Mouse (Mus musculus): ENCODE measurements around the gene Add2. TPM values are rescaled to one million over a fixed set of nuclear protein-coding genes. Genes with fewer than 3 reads are reported as not detected.
A peak's percentile ranks its signal among the peaks of the same experiment; 100 is the strongest.

Add2 gene
- polyA plus RNA-seq, 1 experiment from 2014 or later: 28.1 TPM

DNA sequence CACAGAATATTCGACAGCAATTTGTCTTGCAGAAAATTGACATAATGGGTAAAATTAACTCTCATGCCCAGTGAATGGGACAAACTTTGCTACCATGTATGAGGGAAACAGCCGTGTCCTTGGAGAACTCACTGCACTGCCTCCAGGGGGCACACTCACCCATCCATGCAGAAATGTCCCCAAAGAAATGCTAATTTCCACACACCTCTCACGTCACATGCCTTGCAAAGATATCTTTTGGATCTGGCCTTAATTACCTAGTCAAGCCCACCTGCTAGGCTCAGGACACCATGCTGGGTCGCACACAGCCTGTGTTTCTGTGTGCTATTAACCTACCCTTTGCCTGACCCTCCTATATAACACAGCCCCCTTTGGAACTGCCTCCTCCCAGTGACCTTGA, 100.0 kb downstream of the Add2 start:
- no peak overlapping the region for H3K4me2 ChIP-seq (ENCODE audit: low read depth, low read length)
- no peaks in the 10 kb centered on the region for H3K36me3 ChIP-seq (replicated peaks; ENCODE audit: insufficient read depth, low read length)
- H3K27me3 ChIP-seq (ENCODE audit: insufficient read depth, low read length): no peaks in the 10 kb centered on the region
- no peaks in the 10 kb centered on the region for H3K9me3 ChIP-seq (ENCODE audit: low read length)
- TF ChIP-seq EP300 (IDR thresholded peaks at IDR 0.05; ENCODE audit: low read depth): no peak
- TF ChIP-seq CTCF (IDR thresholded peaks at IDR 0.05; ENCODE audit: low read depth): peak; percentile 75
- ATAC-seq (no peak), DNase-seq (peak; percentile 57)
- no peak overlapping the region for H3K27ac ChIP-seq (ENCODE audit: low read depth)
- peaks cover 21% of the 10 kb centered on the region for H3K4me1 ChIP-seq (ENCODE audit: insufficient read depth)
- no peak overlapping the region for H3K4me3 ChIP-seq (ENCODE audit: low read depth, low read length)
- H3K9ac ChIP-seq (replicated peaks): no peak overlapping the region
- WGBS (ENCODE audit: insufficient replicate concordance): 44% methylated on average over 4 of the region's 4 CpGs

DNA sequence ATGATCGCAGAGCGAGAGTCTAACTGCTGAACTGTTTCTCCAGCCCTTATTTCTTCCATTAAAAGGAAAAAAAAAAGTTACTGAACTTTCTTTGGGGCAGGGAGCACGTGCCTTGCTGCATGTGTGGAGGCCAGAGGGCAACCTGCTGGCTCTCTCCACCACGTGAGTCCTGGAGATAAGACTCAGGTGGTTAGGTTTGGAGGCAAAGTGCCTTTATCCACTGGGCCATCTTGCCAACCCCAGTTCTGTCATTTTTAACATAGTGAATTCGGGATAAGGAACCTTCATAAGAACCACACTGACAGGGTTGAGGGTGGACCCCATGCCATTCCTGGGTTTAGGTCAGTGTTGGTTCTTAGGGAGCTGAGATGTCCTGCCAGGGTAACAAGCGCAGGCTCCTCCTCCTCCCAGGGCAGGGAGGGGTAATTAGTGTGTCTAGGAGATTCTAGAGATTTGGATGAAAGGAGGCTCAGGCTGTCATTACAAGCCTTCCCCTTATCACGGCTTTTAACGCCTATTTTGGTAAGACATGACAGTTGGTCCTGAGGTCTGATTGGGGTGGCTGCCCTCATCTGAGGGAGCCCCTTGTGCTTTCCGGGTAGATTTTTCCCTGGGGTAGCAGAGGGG, 101.5 kb downstream of the Add2 start:
- H3K4me3 ChIP-seq (ENCODE audit: low read depth, low read length): no peak overlapping the region
- 35% methylated on average over 9 of the region's 9 CpGs for WGBS (ENCODE audit: insufficient replicate concordance)
- DNase-seq (peak; percentile 65), ATAC-seq (peak; percentile 91)
- H3K4me1 ChIP-seq (ENCODE audit: insufficient read depth): peaks cover 21% of the 10 kb centered on the region
- H3K27me3 ChIP-seq (ENCODE audit: insufficient read depth, low read length): no peaks in the 10 kb centered on the region
- no peaks in the 10 kb centered on the region for H3K9me3 ChIP-seq (ENCODE audit: low read length)
- no peak for TF ChIP-seq CTCF (IDR thresholded peaks at IDR 0.05; ENCODE audit: low read depth)
- TF ChIP-seq EP300 (IDR thresholded peaks at IDR 0.05; ENCODE audit: low read depth): peak; percentile 96
- 0 out of 2 replicates have a peak overlapping the region, but pooled peaks have one; percentile 3 for H3K9ac ChIP-seq (replicated peaks)
- H3K27ac ChIP-seq (ENCODE audit: low read depth): peak overlapping the region; percentile 59
- no peaks in the 10 kb centered on the region for H3K36me3 ChIP-seq (replicated peaks; ENCODE audit: insufficient read depth, low read length)
- peak overlapping the region; percentile 48 for H3K4me2 ChIP-seq (ENCODE audit: low read depth, low read length)

DNA sequence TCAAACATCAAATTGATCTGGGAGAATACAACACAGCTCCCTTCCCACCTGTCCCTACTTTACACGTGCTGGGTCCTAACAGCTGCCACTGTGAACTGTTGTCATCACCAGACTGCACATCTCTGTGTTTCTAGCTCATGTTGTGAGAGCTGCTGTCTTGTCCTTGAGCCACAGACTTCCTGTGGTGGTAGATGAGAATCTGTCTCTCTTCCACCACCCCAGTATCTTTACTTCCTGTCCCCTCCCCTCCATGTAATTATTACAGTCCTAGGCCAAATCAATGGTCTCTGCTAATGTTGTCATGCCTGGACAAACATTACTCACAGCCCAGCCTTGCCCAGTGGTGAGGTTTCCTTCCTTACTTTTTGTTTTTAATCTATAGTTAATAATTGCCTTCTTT, 105.4 kb downstream of the Add2 start:
- Histone ChIP-seq H3K36me3 (replicated peaks; ENCODE audit: insufficient read depth, low read length) (no peaks in the 10 kb centered on the region), H3K4me1 (ENCODE audit: insufficient read depth) (peaks cover 16% of the 10 kb centered on the region), H3K4me2 (ENCODE audit: low read depth, low read length) (no peak overlapping the region), H3K4me3 (ENCODE audit: low read depth, low read length) (no peak overlapping the region), H3K9ac (replicated peaks) (no peak overlapping the region), H3K27ac (ENCODE audit: low read depth) (no peak overlapping the region), H3K27me3 (ENCODE audit: insufficient read depth, low read length) (no peaks in the 10 kb centered on the region), H3K9me3 (ENCODE audit: low read length) (no peaks in the 10 kb centered on the region)
- 41% methylated on average over 1 of the region's 1 CpGs for WGBS (ENCODE audit: insufficient replicate concordance)
- no peak for ATAC-seq
- DNase-seq: no peak
- TF ChIP-seq CTCF (IDR thresholded peaks at IDR 0.05; ENCODE audit: low read depth) (no peak), EP300 (IDR thresholded peaks at IDR 0.05; ENCODE audit: low read depth) (no peak)

DNA sequence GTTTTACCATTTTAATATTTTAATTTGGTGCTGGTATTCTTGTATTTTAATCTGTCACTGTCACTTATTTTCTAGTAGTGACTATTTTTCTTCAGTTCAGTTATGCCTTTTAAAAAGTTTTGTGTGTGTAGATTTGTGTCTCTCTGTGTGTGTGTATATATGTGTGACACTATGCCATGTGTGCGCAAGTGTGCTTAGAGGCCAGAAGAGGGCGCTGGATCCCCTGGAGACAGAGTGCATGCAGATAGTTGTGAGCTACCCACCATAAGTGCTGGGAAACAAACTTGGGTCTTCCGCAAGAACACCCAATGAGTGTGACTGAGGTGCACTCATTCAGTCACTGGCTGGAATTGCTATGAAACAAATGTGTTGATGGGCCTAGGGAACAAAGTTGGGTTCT, 107.7 kb downstream of the Add2 start:
- TF ChIP-seq CTCF (IDR thresholded peaks at IDR 0.05; ENCODE audit: low read depth): peak; percentile 27
- TF ChIP-seq EP300 (IDR thresholded peaks at IDR 0.05; ENCODE audit: low read depth): no peak
- H3K9me3 ChIP-seq (ENCODE audit: low read length): no peaks in the 10 kb centered on the region
- H3K4me1 ChIP-seq (ENCODE audit: insufficient read depth): no peaks in the 10 kb centered on the region

DNA sequence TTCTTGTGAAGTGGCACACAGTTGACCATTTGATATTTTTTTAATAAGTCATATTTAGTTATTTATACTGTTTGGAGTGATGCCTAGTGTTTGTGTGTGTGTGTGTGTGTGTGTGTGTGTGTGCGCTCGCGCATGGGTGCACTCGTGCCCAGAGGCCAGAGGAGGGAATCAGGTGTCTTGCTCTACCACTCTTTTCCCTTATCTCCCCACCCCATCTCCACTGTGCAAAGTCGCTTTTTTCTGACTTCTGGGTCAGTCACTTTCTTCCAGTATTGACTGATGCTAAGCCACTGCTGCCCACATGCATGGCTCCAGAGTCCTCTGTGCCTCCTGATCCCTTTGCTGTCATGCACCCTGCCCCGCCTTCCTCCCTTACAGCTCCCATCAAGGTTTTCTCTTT, 112.8 kb downstream of the Add2 start:
- Histone ChIP-seq H3K9ac (replicated peaks) (no peak overlapping the region), H3K4me2 (ENCODE audit: low read depth, low read length) (no peak overlapping the region), H3K4me1 (ENCODE audit: insufficient read depth) (no peaks in the 10 kb centered on the region), H3K27ac (ENCODE audit: low read depth) (no peak overlapping the region), H3K36me3 (replicated peaks; ENCODE audit: insufficient read depth, low read length) (no peaks in the 10 kb centered on the region), H3K27me3 (ENCODE audit: insufficient read depth, low read length) (no peaks in the 10 kb centered on the region), H3K4me3 (ENCODE audit: low read depth, low read length) (no peak overlapping the region), H3K9me3 (ENCODE audit: low read length) (no peaks in the 10 kb centered on the region; the same call in 1 of the 2 replicates)
- no peak for TF ChIP-seq EP300 (IDR thresholded peaks at IDR 0.05; ENCODE audit: low read depth)
- TF ChIP-seq CTCF (IDR thresholded peaks at IDR 0.05; ENCODE audit: low read depth): no peak
- DNase-seq: no peak
- no peak for ATAC-seq
- 78% methylated on average over 6 of the region's 6 CpGs for WGBS (ENCODE audit: insufficient replicate concordance)

More for the DNA sequence above, 107.7 kb downstream of the Add2 start:
- Histone ChIP-seq H3K4me2 (ENCODE audit: low read depth, low read length) (no peak overlapping the region), H3K27ac (ENCODE audit: low read depth) (no peak overlapping the region), H3K36me3 (replicated peaks; ENCODE audit: insufficient read depth, low read length) (no peaks in the 10 kb centered on the region), H3K9ac (replicated peaks) (no peak overlapping the region), H3K4me3 (ENCODE audit: low read depth, low read length) (no peak overlapping the region), H3K27me3 (ENCODE audit: insufficient read depth, low read length) (no peaks in the 10 kb centered on the region)
- ATAC-seq (no peak), DNase-seq (no peak)
- 83% methylated on average over 3 of the region's 3 CpGs for WGBS (ENCODE audit: insufficient replicate concordance)

DNA sequence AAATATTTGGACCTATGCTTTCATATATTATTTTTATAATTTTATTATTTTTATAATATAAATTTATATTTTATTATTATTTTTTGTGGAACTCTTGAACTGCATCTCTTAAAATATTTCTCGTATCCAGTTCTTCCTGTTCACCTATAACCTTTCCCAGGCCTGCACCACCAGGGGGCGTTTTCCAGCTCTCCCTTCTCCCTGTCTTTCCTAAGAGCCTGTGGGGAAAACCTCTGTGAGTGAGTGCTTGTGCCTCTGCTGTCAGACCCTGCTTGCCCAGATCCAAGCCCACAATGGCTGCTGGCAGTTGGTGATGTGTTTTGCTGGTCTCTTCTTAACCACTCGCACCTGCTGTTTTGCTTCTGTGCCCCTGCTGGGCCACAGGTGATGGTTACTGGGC, 113.3 kb downstream of the Add2 start:
- H3K4me3 ChIP-seq (ENCODE audit: low read depth, low read length): no peak overlapping the region
- no peak overlapping the region for H3K9ac ChIP-seq (replicated peaks)
- H3K27me3 ChIP-seq (ENCODE audit: insufficient read depth, low read length): no peaks in the 10 kb centered on the region
- ATAC-seq (no peak), DNase-seq (peak; percentile 84)
- H3K36me3 ChIP-seq (replicated peaks; ENCODE audit: insufficient read depth, low read length): no peaks in the 10 kb centered on the region
- no peak overlapping the region for H3K4me2 ChIP-seq (ENCODE audit: low read depth, low read length)
- WGBS (ENCODE audit: insufficient replicate concordance): 16% methylated on average over 3 of the region's 3 CpGs
- H3K4me1 ChIP-seq (ENCODE audit: insufficient read depth): no peaks in the 10 kb centered on the region
- H3K9me3 ChIP-seq (ENCODE audit: low read length): no peaks in the 10 kb centered on the region; the same call in 1 of the 2 replicates
- H3K27ac ChIP-seq (ENCODE audit: low read depth): no peak overlapping the region
- TF ChIP-seq EP300 (IDR thresholded peaks at IDR 0.05; ENCODE audit: low read depth) (no peak), CTCF (IDR thresholded peaks at IDR 0.05; ENCODE audit: low read depth) (peak; percentile 77)

Data from liver, postnatal 0 days (tissue).